Mouse (Mus musculus): ENCODE measurements at regions not wholly inside any gene's neighbourhood (a gene's known extent, or its start where the extent isn't known, plus 50 kb on each side); places are given as distances from the start of the nearest gene placed in this dataset.

DNA sequence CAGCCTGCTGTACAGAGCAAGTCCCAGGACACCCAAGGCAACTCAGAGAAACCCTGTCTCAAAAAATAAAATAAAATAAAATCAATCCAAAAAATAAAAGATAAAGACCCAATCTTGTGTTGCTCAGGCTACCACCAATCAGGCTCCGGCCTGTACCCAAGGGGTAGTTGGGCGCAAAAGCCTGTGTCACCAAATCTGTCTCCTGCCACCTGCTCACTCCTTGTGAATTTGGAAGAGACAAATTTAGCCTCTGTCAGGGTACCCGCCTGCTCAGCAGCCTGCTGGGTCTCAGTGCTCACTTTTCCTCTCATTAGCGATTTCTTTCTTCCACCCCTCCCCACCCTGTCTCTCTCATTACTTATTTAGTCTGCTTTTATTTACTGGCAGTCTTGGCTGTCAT, 54.6 kb downstream of the Sox4 start:
- no peak for TF ChIP-seq CTCF (IDR thresholded peaks at IDR 0.05; ENCODE audit: borderline replicate concordance, control insufficient read depth, extremely low read depth, insufficient read depth, low read length, poor library complexity)
- TF ChIP-seq POLR2A (IDR thresholded peaks at IDR 0.05; ENCODE audit: control insufficient read depth, extremely low read depth, insufficient read depth, low read length, poor library complexity): no peak

Measured in thymus, adult 2 months (tissue).